Mouse (Mus musculus) stomach, postnatal 0 days (tissue): ENCODE data around the gene Nwd2. TPM values are rescaled to one million over a fixed set of nuclear protein-coding genes. Genes with fewer than 3 reads are reported as not detected.
A peak's percentile ranks its signal among the peaks of the same experiment; 100 is the strongest.

Experiments
- ATAC-seq: fragments of 200-750 bp; cut with Nextera tagmentation; 2 replicates; pipeline ENCODE4 v1.8.0; 2017; ENCODE audit not compliant: low FRiP score, low TSS enrichment
- DNase-seq: peaks from one replicate; pipeline ENCODE4 v3.0.0-alpha.2; 2016; ENCODE audit warnings: low spot score
- H3K27ac ChIP-seq: fragments of 300-500 bp; sonication (generic); replicated peaks from 2 replicates; pipeline ENCODE4 v1.5.1; 2014; ENCODE audit warnings: mild to moderate bottlenecking, control low read depth
- H3K27me3 ChIP-seq: fragments of 300-500 bp; sonication (generic); 2 replicates; pipeline ENCODE4 v1.6.1; 2014; ENCODE audit warnings: low read length; ENCODE audit not compliant: control insufficient read depth, insufficient read depth
- H3K36me3 ChIP-seq: fragments of 300-500 bp; sonication (generic); 2 replicates; pipeline ENCODE4 v1.6.1; 2014; ENCODE audit warnings: low read length, mixed read lengths; ENCODE audit not compliant: control insufficient read depth, insufficient read depth
- H3K4me1 ChIP-seq: fragments of 300-500 bp; sonication (generic); replicated peaks from 2 replicates; pipeline ENCODE4 v1.6.1; 2014; ENCODE audit warnings: antibody characterized with exemption; ENCODE audit not compliant: control insufficient read depth, insufficient read depth
- H3K4me2 ChIP-seq: fragments of 300-500 bp; sonication (generic); replicated peaks from 2 replicates; pipeline ENCODE4 v1.6.1; 2014; ENCODE audit warnings: low read depth, mild to moderate bottlenecking, control low read depth, moderate library complexity
- H3K4me3 ChIP-seq: fragments of 300-500 bp; sonication (generic); 2 replicates; pipeline ENCODE4 v1.5.1; 2014; ENCODE audit warnings: low read depth, low read length, control low read depth
- H3K9ac ChIP-seq: fragments of 300-500 bp; sonication (generic); 2 replicates; pipeline ENCODE4 v1.6.1; 2014; ENCODE audit warnings: mild to moderate bottlenecking, low read length, control low read depth, mixed read lengths
- H3K9me3 ChIP-seq: fragments of 300-500 bp; sonication (generic); 2 replicates; pipeline ENCODE4 v1.6.1; 2016; ENCODE audit warnings: low read length; ENCODE audit not compliant: control insufficient read depth
- CTCF ChIP-seq: IDR thresholded peaks from 2 replicates; pipeline ENCODE4 v1.5.1; 2016; ENCODE audit warnings: antibody characterized with exemption, low read depth, mild to moderate bottlenecking, moderate library complexity
- EP300 ChIP-seq: optimal IDR thresholded peaks from 2 replicates; pipeline ENCODE3; 2016; ENCODE audit warnings: antibody characterized with exemption
- WGBS: fragments of 180-500 bp; shearing (Covaris S2); extraction: QIAGEN DNeasy Blood & Tissue Kit; methylation state at CpG from one replicate; pipeline ENCODE4 v1.1.7; 2014; 5-methylcytosine and 5-hydroxymethylcytosine counted together
- polyA plus RNA-seq: library from polyadenylated mRNA; unstranded; fragments of >200 nt; fragmentation: Nextera tagmentation; extraction: Ambion mirVana; gene quantifications from 2 replicates; pipeline ENCODE4 v1.2.1, GENCODE M21; 2015

Gene Nwd2
- polyA plus RNA-seq, 1 experiment from 2014 or later = 0.61 TPM

- Histone ChIP-seq H3K4me3 (no peak overlapping the region), H3K9ac (no peak overlapping the region), H3K27me3 (no peaks in the 10 kb centered on the region), H3K27ac (peak overlapping the region; percentile 76), H3K9me3 (no peaks in the 10 kb centered on the region), H3K36me3 (no peaks in the 10 kb centered on the region), H3K4me2 (no peak overlapping the region), H3K4me1 (0 out of 2 replicates have a peak, but pooled peaks cover 2% of the 10 kb centered on the region)
- WGBS = 82% methylated on average over 5 of the region's 5 CpGs
- DNase-seq (peak; percentile 60), ATAC-seq (peak; percentile 32)
- TF ChIP-seq CTCF = peak; percentile 62
- TF ChIP-seq EP300 = no peak
Measured at GRCm38 (mm10) chr5:63821176-63821575, 172.3 kb downstream of the Nwd2 start.

GRCm38 (mm10) chr5:63821860-63822259, 173.0 kb downstream of the Nwd2 start:
- H3K4me1 ChIP-seq = 0 out of 2 replicates have a peak, but pooled peaks cover 2% of the 10 kb centered on the region
- H3K27ac ChIP-seq = peak overlapping the region; percentile 76
- no peak overlapping the region for H3K4me3 ChIP-seq
- H3K36me3 ChIP-seq = no peaks in the 10 kb centered on the region
- H3K4me2 ChIP-seq = no peak overlapping the region
- H3K9ac ChIP-seq = no peak overlapping the region
- TF ChIP-seq CTCF (no peak), EP300 (no peak)
- no peaks in the 10 kb centered on the region for H3K9me3 ChIP-seq
- ATAC-seq (peak; percentile 68), DNase-seq (peak; percentile 58)
- WGBS = 43% methylated on average over 8 of the region's 8 CpGs
- H3K27me3 ChIP-seq = no peaks in the 10 kb centered on the region

GRCm38 (mm10) chr5:63823362-63824332, 174.7 kb downstream of the Nwd2 start:
- peak; percentile 78 for ATAC-seq

GRCm38 (mm10) chr5:63824599-63825350, 175.9 kb downstream of the Nwd2 start:
- Histone ChIP-seq H3K9me3 (no peaks in the 10 kb centered on the region), H3K36me3 (no peaks in the 10 kb centered on the region), H3K4me3 (no peak overlapping the region), H3K27ac (peak overlapping the region; percentile 78), H3K27me3 (no peaks in the 10 kb centered on the region), H3K4me1 (0 out of 2 replicates have a peak, but pooled peaks cover 2% of the 10 kb centered on the region), H3K9ac (no peak overlapping the region), H3K4me2 (no peak overlapping the region)
- no peak for ATAC-seq
- 80% methylated on average over 8 of the region's 8 CpGs for WGBS
- TF ChIP-seq EP300 (no peak), CTCF (no peak)
- DNase-seq = no peak

More at GRCm38 (mm10) chr5:63823362-63824332, 174.7 kb downstream of the Nwd2 start:
- Histone ChIP-seq H3K27me3 (no peaks in the 10 kb centered on the region), H3K4me3 (no peak overlapping the region), H3K9ac (no peak overlapping the region), H3K9me3 (no peaks in the 10 kb centered on the region), H3K27ac (peak overlapping the region; percentile 76), H3K4me1 (0 out of 2 replicates have a peak, but pooled peaks cover 2% of the 10 kb centered on the region), H3K4me2 (no peak overlapping the region), H3K36me3 (no peaks in the 10 kb centered on the region)
- WGBS = 43% methylated on average over 10 of the region's 10 CpGs
- peak; percentile 91 for DNase-seq
- TF ChIP-seq EP300 (no peak), CTCF (no peak)

GRCm38 (mm10) chr5:63825881-63826280, 177.0 kb downstream of the Nwd2 start:
- 44% methylated on average over 5 of the region's 5 CpGs for WGBS

More at GRCm38 (mm10) chr5:63825881-63826280, 177.0 kb downstream of the Nwd2 start:
- no peaks in the 10 kb centered on the region for H3K27me3 ChIP-seq
- no peak overlapping the region for H3K4me3 ChIP-seq
- 0 out of 2 replicates have a peak, but pooled peaks cover 2% of the 10 kb centered on the region for H3K4me1 ChIP-seq
- H3K27ac ChIP-seq = peak overlapping the region; percentile 92
- ATAC-seq (peak; percentile 25), DNase-seq (no peak)
- H3K9me3 ChIP-seq = no peaks in the 10 kb centered on the region
- no peak overlapping the region for H3K4me2 ChIP-seq
- H3K36me3 ChIP-seq = no peaks in the 10 kb centered on the region
- no peak overlapping the region for H3K9ac ChIP-seq
- TF ChIP-seq CTCF (no peak), EP300 (no peak)
